Mouse (Mus musculus) liver, embryonic 16.5 days (tissue): Measurements from ENCODE around the gene Decr2. TPM values are rescaled to one million over a fixed set of nuclear protein-coding genes. Genes with fewer than 3 reads are reported as not detected.
A peak's percentile ranks its signal among the peaks of the same experiment; 100 is the strongest.

Experiments
- ATAC-seq: fragments of 200-750 bp; cut with Nextera tagmentation; 2 replicates; pipeline ENCODE4 v1.8.0; 2017; ENCODE audit warnings: low read depth, mild to moderate bottlenecking, moderate number of reproducible peaks, moderate library complexity
- H3K27ac ChIP-seq: fragments of 300-500 bp; sonication (generic); 2 replicates; pipeline ENCODE4 v1.5.1; 2014; ENCODE audit warnings: mild to moderate bottlenecking, low read length
- H3K27me3 ChIP-seq: fragments of 300-500 bp; sonication (generic); 2 replicates; pipeline ENCODE4 v1.6.1; 2014; ENCODE audit warnings: low read depth, low read length, mixed read lengths; ENCODE audit not compliant: control insufficient read depth, insufficient read depth
- H3K36me3 ChIP-seq: fragments of 300-500 bp; sonication (generic); 2 replicates; pipeline ENCODE4 v1.6.1; 2014; ENCODE audit warnings: mild to moderate bottlenecking; ENCODE audit not compliant: control insufficient read depth, insufficient read depth
- H3K4me1 ChIP-seq: fragments of 300-500 bp; sonication (generic); 2 replicates; pipeline ENCODE4 v1.6.1; 2014; ENCODE audit warnings: low read depth, low read length, mixed read lengths; ENCODE audit not compliant: control insufficient read depth
- H3K4me2 ChIP-seq: fragments of 300-500 bp; sonication (generic); 2 replicates; pipeline ENCODE4 v1.6.1; 2014; ENCODE audit warnings: low read depth, low read length, mixed read lengths
- H3K4me3 ChIP-seq: fragments of 300-500 bp; sonication (generic); 2 replicates; pipeline ENCODE4 v1.5.1; 2014; ENCODE audit warnings: low read depth, mild to moderate bottlenecking, low read length
- H3K9ac ChIP-seq: fragments of 300-500 bp; sonication (generic); 2 replicates; pipeline ENCODE4 v1.6.1; 2014; ENCODE audit warnings: low read depth, low read length
- H3K9me3 ChIP-seq: fragments of 300-500 bp; sonication (generic); replicated peaks from 2 replicates; pipeline ENCODE4 v1.6.1; 2016; ENCODE audit warnings: low read length; ENCODE audit not compliant: control insufficient read depth
- WGBS: fragments of 180-500 bp; shearing (Covaris S2); extraction: QIAGEN DNeasy Blood & Tissue Kit; methylation state at CpG from one replicate; pipeline ENCODE4 v1.1.7; 2014; ENCODE audit not compliant: insufficient replicate concordance; 5-methylcytosine and 5-hydroxymethylcytosine counted together
- polyA plus RNA-seq: library from polyadenylated mRNA; unstranded; fragments of >200 nt; fragmentation: Nextera tagmentation; extraction: Ambion mirVana; gene quantifications from 2 replicates; pipeline ENCODE4 v1.2.1, GENCODE M21; 2015

The Decr2 gene
- polyA plus RNA-seq, 1 experiment from 2014 or later, result 26.3 TPM

DNA sequence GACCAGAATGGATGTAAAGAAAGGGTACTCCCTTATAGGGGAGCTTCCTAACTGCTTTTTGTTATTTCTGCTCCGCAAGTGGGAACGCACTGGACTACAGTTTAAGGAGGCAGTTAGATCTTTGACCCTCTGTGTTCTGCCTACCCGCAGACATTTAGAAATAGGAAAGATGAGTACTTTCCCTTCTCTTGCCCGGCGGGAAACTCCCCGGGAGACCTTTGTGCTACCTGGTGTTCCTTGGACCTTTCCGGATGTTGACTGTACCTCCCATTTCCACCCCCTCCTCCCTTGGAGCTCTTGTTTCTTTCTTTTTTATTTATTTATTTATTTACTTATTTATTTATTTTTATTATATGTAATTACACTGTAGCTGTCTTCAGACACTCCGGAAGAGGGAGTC is 23.9 kb upstream of the Decr2 start:
- H3K4me2 ChIP-seq, result peak overlapping the region; percentile 89
- no peaks in the 10 kb centered on the region for H3K9me3 ChIP-seq
- no peaks in the 10 kb centered on the region for H3K36me3 ChIP-seq
- peak overlapping the region; percentile 72 for H3K4me3 ChIP-seq
- peaks cover 56% of the 10 kb centered on the region for H3K27me3 ChIP-seq
- WGBS, result 17% methylated on average over 8 of the region's 8 CpGs
- H3K27ac ChIP-seq, result no peak overlapping the region
- H3K4me1 ChIP-seq, result peaks cover 10% of the 10 kb centered on the region
- H3K9ac ChIP-seq, result peak overlapping the region; percentile 69
- no peak for ATAC-seq

DNA sequence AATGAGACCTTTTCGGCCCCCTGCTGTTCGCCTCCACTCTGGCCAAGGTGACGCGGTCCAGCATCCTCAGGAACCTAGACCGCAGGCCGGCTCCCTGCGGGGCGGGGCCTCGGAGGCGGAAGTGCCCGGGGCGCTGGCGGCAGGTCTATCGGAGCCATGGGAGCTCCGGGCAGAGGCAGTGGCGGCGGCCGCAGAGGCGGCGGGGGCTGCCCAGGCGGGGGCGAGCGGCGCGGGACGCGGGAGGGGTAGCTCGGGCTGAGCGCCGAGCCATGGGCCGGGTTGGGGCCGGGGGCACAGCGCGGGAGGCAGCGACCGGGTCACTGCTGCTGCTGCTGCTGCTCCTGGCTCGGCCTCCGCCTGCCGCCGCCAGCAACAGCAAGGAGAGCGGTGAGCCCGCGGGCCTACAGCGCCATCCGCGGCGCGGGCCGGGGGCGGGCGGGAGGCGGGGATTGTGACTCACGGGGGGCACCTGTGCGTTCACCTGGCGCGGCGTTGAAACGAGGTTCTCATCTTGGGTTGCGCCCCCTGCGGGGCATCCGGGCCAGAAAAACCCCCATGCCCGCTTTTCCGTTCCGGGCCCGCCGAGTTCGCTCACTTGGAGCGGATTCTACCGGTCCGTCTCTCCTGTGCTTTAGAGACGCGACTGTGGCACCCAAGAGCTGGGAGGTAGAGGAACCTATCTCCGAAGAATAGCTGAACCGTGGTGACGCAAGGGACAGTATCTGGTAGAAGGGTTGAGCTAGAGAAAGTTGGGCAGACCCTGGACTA is 23.2 kb upstream of the Decr2 start, which contains the start of gene Tmem8:
Gene Tmem8 (plus strand): TSS at position 119 of the 768 bp plus-strand sequence.
- Histone ChIP-seq H3K27ac (no peak within 1 kb of the TSS), H3K4me3 (peak within 1 kb of the TSS; percentile 72), H3K9ac (peak within 1 kb of the TSS; percentile 69), H3K36me3 (no peaks in the 10 kb centered on the region), H3K27me3 (peaks cover 56% of the 10 kb centered on the region), H3K4me1 (peaks cover 10% of the 10 kb centered on the region), H3K9me3 (no peaks in the 10 kb centered on the region), H3K4me2 (peak within 1 kb of the TSS; percentile 89)
- under 1% methylated on average over 75 of the region's 75 CpGs for WGBS
- ATAC-seq, result peak; percentile 70

DNA sequence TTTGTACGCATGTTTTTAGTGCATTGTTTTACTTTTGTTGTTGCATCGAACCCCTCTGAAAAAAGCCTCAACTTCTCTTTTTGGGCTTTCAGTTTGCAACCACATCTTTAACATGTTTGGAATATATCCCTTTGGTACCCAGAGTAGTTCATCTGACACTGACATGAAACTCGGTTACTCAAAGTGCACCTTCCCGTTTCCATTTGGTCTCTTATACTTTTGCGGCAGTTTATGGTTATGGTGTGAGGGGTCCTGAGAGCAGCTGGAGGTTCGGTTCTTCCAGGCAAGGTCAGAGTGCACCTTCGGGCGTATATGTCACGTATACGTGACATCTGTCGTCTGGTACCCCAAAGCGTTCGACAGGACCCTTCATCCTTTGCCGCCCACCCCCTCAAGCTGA is 22.6 kb upstream of the Decr2 start:
- 14% methylated on average over 14 of the region's 14 CpGs for WGBS
- H3K4me2 ChIP-seq, result peak overlapping the region; percentile 89
- no peaks in the 10 kb centered on the region for H3K36me3 ChIP-seq
- peaks cover 56% of the 10 kb centered on the region for H3K27me3 ChIP-seq
- peak overlapping the region; percentile 72 for H3K4me3 ChIP-seq
- no peak overlapping the region for H3K27ac ChIP-seq
- peaks cover 10% of the 10 kb centered on the region for H3K4me1 ChIP-seq
- ATAC-seq, result no peak
- no peaks in the 10 kb centered on the region for H3K9me3 ChIP-seq
- peak overlapping the region; percentile 69 for H3K9ac ChIP-seq

DNA sequence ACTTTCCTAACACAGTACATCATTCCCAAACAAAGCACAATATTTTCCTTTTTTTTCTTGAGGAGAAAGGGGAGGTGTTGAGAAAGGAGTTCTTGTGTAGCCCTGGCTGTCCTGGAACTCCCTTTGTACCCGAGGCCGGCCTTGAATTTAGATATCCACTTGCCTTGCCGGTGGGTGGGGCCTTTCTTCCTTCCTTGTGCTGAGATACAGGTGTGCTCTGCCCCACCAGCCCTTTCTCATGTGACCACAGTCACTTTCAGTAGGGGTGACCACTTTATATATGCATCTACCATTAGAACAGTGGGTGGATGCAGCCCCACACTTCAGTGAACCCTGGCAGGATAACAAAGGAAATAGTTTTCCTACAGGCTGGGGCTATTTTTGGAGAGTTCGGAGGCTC is 21.6 kb upstream of the Decr2 start:
- no peak overlapping the region for H3K4me2 ChIP-seq
- H3K9me3 ChIP-seq, result no peaks in the 10 kb centered on the region
- H3K36me3 ChIP-seq, result no peaks in the 10 kb centered on the region
- no peak overlapping the region for H3K9ac ChIP-seq
- peaks cover 10% of the 10 kb centered on the region for H3K4me1 ChIP-seq
- H3K27me3 ChIP-seq, result peaks cover 56% of the 10 kb centered on the region
- ATAC-seq, result no peak
- no peak overlapping the region for H3K27ac ChIP-seq
- H3K4me3 ChIP-seq, result no peak overlapping the region
- WGBS, result 26% methylated on average over 4 of the region's 4 CpGs

DNA sequence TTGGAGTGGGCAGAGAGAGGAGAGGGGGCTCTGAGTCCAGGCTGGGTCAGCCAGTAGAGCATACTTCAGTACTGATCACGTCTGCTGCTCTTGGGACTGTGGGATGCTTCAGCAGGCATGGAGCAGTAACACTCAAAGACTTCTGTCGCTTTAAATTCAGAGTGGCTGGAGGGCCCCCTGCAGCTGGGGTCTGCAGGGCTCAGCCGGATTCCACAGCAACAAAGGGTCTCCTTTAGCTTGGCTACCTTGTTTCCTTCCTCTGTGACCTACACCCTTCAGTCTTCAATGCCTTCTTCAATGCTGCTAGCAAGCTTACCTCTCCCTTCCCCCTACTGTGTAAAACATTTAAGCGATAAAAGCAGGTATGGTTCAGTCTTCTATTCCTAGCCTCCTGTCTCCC is 20.9 kb upstream of the Decr2 start:
- Histone ChIP-seq H3K4me1 (peaks cover 10% of the 10 kb centered on the region), H3K9ac (no peak overlapping the region), H3K4me2 (no peak overlapping the region), H3K9me3 (no peaks in the 10 kb centered on the region), H3K36me3 (no peaks in the 10 kb centered on the region), H3K4me3 (no peak overlapping the region), H3K27me3 (peaks cover 56% of the 10 kb centered on the region), H3K27ac (no peak overlapping the region)
- WGBS, result 26% methylated on average over 4 of the region's 4 CpGs
- ATAC-seq, result no peak

DNA sequence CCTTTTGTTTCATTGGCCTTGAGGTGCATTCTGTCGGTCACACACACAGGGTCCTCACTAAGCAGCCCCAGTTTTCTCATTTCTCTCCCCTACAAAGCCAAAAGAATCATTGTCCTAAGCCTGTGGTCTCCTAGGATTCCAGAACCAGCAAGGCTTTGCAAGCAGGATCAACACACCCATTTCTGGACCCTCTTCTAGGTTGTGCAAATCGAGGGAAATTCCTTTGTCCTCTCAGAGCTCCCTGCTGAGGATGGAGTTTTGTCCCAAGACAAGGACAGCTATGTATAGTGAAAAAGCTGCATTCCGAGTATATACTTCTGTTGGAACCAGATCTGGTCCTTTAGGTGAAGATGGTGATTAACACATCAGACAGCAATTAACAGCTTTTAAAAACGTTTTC is 20.0 kb upstream of the Decr2 start:
- ATAC-seq, result no peak
- no peak overlapping the region for H3K9ac ChIP-seq
- H3K9me3 ChIP-seq, result no peaks in the 10 kb centered on the region
- peaks cover 50% of the 10 kb centered on the region for H3K27me3 ChIP-seq
- H3K4me2 ChIP-seq, result no peak overlapping the region
- WGBS, result 28% methylated on average over 4 of the region's 4 CpGs
- no peaks in the 10 kb centered on the region for H3K36me3 ChIP-seq
- H3K4me3 ChIP-seq, result no peak overlapping the region
- no peak overlapping the region for H3K27ac ChIP-seq
- H3K4me1 ChIP-seq, result peaks cover 10% of the 10 kb centered on the region

DNA sequence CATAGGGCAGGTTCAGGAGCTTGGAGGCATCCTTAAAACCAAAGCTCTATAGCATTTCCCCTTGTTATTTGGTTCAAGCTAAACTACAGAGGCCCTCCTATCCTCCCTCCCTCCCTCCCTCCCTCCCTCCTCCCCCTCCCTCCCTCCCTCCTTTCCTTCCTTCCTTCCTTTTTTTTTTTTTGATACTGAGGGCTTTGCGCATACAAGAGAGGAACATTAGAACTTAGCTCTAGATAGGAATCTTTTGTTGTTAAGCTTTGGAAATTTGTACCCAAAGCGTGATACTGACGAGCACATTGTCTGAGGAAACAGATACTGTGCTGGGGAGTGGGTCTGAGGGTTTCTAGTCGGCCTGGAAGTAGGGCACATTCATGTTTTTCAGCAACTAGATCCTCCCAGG is 15.5 kb upstream of the Decr2 start:
- no peaks in the 10 kb centered on the region for H3K36me3 ChIP-seq
- no peak for ATAC-seq
- 22% methylated on average over 4 of the region's 4 CpGs for WGBS
- H3K9me3 ChIP-seq, result no peaks in the 10 kb centered on the region
- no peak overlapping the region for H3K4me2 ChIP-seq
- no peak overlapping the region for H3K27ac ChIP-seq
- H3K4me1 ChIP-seq, result no peaks in the 10 kb centered on the region
- peaks cover 6% of the 10 kb centered on the region for H3K27me3 ChIP-seq
- no peak overlapping the region for H3K4me3 ChIP-seq
- no peak overlapping the region for H3K9ac ChIP-seq

DNA sequence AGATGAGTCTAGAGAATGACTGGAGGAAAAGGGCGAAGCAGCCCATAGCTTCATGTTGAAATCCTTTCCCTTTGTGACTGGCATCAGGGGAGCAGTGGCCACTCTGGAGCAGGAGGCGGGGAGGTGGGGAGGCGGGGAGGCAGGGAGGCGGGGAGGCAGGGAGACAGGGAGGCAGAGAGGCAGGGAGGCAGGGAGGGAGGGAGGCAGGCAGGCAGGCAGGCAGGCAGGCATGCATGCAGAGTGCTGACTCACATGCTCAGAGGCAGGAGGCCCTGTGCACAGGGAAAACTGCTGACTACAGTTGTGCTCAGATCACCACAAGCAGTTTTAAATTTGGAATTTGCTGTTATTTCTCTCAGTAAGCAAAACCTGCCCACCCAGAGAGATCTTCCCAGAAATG is 11.3 kb upstream of the Decr2 start:
- Histone ChIP-seq H3K4me2 (no peak overlapping the region), H3K36me3 (no peaks in the 10 kb centered on the region), H3K27ac (no peak overlapping the region), H3K9ac (no peak overlapping the region), H3K4me3 (no peak overlapping the region), H3K27me3 (no peaks in the 10 kb centered on the region), H3K9me3 (no peaks in the 10 kb centered on the region), H3K4me1 (no peaks in the 10 kb centered on the region)
- 54% methylated on average over 3 of the region's 4 CpGs for WGBS
- ATAC-seq, result peak; percentile 69; the same call in 1 of the 2 replicates

DNA sequence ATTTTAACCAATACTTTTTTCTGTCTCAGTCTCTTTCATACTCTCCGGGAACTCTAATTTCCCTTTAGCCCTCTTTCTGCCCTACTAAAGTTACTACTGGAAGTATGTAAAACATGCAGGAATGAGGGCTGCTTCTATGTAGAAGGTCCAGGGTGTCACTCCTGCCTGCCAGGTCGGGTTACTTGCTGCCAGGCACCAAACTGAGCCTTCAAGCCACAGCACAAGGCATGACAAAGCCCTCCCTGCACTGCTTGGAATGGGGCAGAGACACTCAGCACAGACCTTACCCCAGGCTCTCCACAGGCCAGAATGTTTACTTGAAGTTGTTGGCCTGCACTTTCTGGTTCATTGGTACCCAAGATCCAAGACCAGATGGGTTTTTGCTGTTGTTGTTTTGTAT is 10.0 kb upstream of the Decr2 start:
- H3K4me3 ChIP-seq, result no peak overlapping the region
- no peaks in the 10 kb centered on the region for H3K27me3 ChIP-seq
- ATAC-seq, result no peak
- H3K9me3 ChIP-seq, result no peaks in the 10 kb centered on the region
- no peak overlapping the region for H3K9ac ChIP-seq
- H3K4me1 ChIP-seq, result peaks cover 6% of the 10 kb centered on the region
- H3K36me3 ChIP-seq, result no peaks in the 10 kb centered on the region
- WGBS, result 42% methylated on average over 2 of the region's 2 CpGs
- H3K4me2 ChIP-seq, result no peak overlapping the region
- H3K27ac ChIP-seq, result no peak overlapping the region
